Mouse (Mus musculus) lung, postnatal 10 days (tissue): ENCODE measurements around the gene Vmn2r50.
"Not testable (repeated sequence)": the region's sequence is repeated elsewhere in the genome, so short reads cannot be mapped to it uniquely, and the experiment has no call there.

Experiments
- DNase-seq: peaks from one replicate; pipeline ENCODE4 v3.0.0; 2021

Vmn2r50 gene

DNA sequence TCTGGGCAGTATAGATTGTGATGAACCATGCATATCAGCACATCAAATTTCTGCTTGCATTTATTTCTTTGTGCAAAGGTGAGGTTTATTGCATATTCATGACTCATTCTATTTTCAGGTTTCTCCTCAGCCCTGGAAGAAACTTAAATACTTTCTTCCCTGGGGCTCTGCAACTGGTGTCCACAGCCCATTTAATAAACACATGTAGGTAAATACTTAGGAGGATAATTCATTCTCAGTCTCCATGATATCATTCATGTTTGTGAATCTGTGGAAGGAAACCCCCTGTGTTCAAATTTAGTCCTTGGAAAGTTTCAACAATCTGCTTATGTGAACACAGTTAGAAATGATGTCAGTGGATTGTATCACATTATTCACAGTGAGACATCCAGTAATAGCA is at the start of gene Vmn2r50:
TSS of gene Vmn2r50 (minus strand) at position 101 of the 400 bp plus-strand sequence.
- not testable (repeated sequence) for DNase-seq

DNA sequence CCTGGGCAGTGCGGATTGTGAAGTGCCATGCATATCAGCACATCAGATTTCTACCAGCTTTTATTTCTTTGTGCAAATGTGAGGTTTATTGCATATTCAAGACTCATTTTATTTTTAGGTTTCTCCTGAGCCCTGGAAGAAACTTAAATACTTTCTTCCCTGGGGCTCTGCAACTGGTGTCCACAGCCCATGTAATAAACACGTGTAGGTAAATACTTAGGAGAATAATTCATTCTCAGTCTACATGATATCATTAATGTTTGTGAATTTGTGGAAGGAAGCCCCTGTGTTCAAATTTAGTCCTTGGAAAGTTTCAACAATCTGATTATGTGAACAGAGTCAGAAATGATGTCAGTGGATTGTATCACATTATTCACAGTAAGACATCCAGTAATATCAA is 60.9 kb downstream of the Vmn2r50 start, which contains the start of gene Vmn2r49:
TSS of gene Vmn2r49 (minus strand) at position 101 of the 400 bp plus-strand sequence.
- not testable (repeated sequence) for DNase-seq
